Mouse (Mus musculus) frontal cortex, adult (tissue): ENCODE measurements around the gene Hmg20a.

Experiments used
- ATAC-seq: cut with Nextera tagmentation; 2 replicates; pipeline ENCODE4 v1.9.2; 2017; ENCODE audit warnings: mild to moderate bottlenecking, moderate library complexity, mixed read lengths; ENCODE audit not compliant: low TSS enrichment

Gene Hmg20a

GRCm38 (mm10) chr9:56497181-56497864 lies 78.9 kb downstream of the Hmg20a start:
- ATAC-seq = no peak

- ATAC-seq = no peak
Observed at GRCm38 (mm10) chr9:56499324-56500067, 81.1 kb downstream of the Hmg20a start.

- ATAC-seq = no peak
Observed at GRCm38 (mm10) chr9:56500893-56501590, 82.6 kb downstream of the Hmg20a start.

- no peak for ATAC-seq
Observed at GRCm38 (mm10) chr9:56501721-56502542, 83.5 kb downstream of the Hmg20a start.

GRCm38 (mm10) chr9:56502543-56502971 lies 84.1 kb downstream of the Hmg20a start:
- ATAC-seq = no peak

GRCm38 (mm10) chr9:56503621-56504500 lies 85.5 kb downstream of the Hmg20a start:
- ATAC-seq = no peak

- no peak for ATAC-seq
Observed at GRCm38 (mm10) chr9:56504511-56504910, 86.1 kb downstream of the Hmg20a start.

- no peak for ATAC-seq
Observed at GRCm38 (mm10) chr9:56505083-56505792, 86.8 kb downstream of the Hmg20a start.

- ATAC-seq = peak; percentile 85
Observed at GRCm38 (mm10) chr9:56505793-56506755, 87.7 kb downstream of the Hmg20a start.

- peak; percentile 20; the same call in 1 of the 2 replicates for ATAC-seq
Observed at GRCm38 (mm10) chr9:56506931-56507681, 88.7 kb downstream of the Hmg20a start.

GRCm38 (mm10) chr9:56507682-56508061 lies 89.3 kb downstream of the Hmg20a start:
- ATAC-seq = no peak

- ATAC-seq = no peak
Observed at GRCm38 (mm10) chr9:56508835-56509451, 90.5 kb downstream of the Hmg20a start.

- ATAC-seq = no peak
Observed at GRCm38 (mm10) chr9:56510281-56510680, 91.9 kb downstream of the Hmg20a start.

GRCm38 (mm10) chr9:56512486-56512885 lies 94.1 kb downstream of the Hmg20a start:
- ATAC-seq = no peak

- no peak for ATAC-seq
Observed at GRCm38 (mm10) chr9:56515110-56515509, 96.7 kb downstream of the Hmg20a start.

GRCm38 (mm10) chr9:56516219-56516618 lies 97.8 kb downstream of the Hmg20a start:
- ATAC-seq = no peak

- ATAC-seq = no peak
Observed at GRCm38 (mm10) chr9:56516692-56517263, 98.4 kb downstream of the Hmg20a start.
